Mouse (Mus musculus): ENCODE data around the gene Kcnj1. TPM values are rescaled to one million over a fixed set of nuclear protein-coding genes. Genes with fewer than 3 reads are reported as not detected.

Gene Kcnj1
- polyA plus RNA-seq, 1 experiment from 2014 or later, result not detected

Other genes starting within 250 kb of the Kcnj1 start
- gene Kcnj5, start 28.1 kb upstream of the Kcnj1 start, polyA plus RNA-seq (2014; fragmentation: Nextera tagmentation; extraction: Ambion mirVana), result 0.37 and 0.55 TPM in 2 replicates
- 5.5 and 6.2 TPM in 2 replicates for gene Fli1, start 170.4 kb downstream of the Kcnj1 start, polyA plus RNA-seq (2014; fragmentation: Nextera tagmentation; extraction: Ambion mirVana)